Mouse (Mus musculus): ENCODE data around the gene Try4. TPM values are rescaled to one million over a fixed set of nuclear protein-coding genes. Genes with fewer than 3 reads are reported as not detected.

Gene Try4
- not detected for polyA plus RNA-seq (2012; fragmentation: generic; extraction: Trizol)

GRCm38 (mm10) chr6:41301969-41302368, at the start of gene Try4:
Try4 (plus strand) TSS chr6:41302269.

GRCm38 (mm10) chr6:41316741-41317140, 14.7 kb downstream of the Try4 start, which contains the start of gene Try5:
Try5 (minus strand) TSS chr6:41316841.

GRCm38 (mm10) chr6:41353932-41354331, 51.9 kb downstream of the Try4 start, which contains the start of gene Try10:
Try10 (plus strand) TSS chr6:41354105.

Other genes with a start within 250 kb of the Try4 start
- gene Try5, start 14.6 kb downstream of the Try4 start, polyA plus RNA-seq (2012; fragmentation: generic; extraction: Trizol) = not detected
- gene Try10, start 51.8 kb downstream of the Try4 start, polyA plus RNA-seq (2012; fragmentation: generic; extraction: Trizol) = not detected
- gene Prss3, start 75.4 kb downstream of the Try4 start, polyA plus RNA-seq (2012; fragmentation: generic; extraction: Trizol) = not detected
- gene Gm5771, start 90.1 kb downstream of the Try4 start, polyA plus RNA-seq (2012; fragmentation: generic; extraction: Trizol) = not detected
- not detected for gene Gm10334, start 143.9 kb downstream of the Try4 start, polyA plus RNA-seq (2012; fragmentation: generic; extraction: Trizol)
- not detected for gene Prss1, start 156.7 kb downstream of the Try4 start, polyA plus RNA-seq (2012; fragmentation: generic; extraction: Trizol)
- under 1 TPM in 1 of 2 experiments, not detected in 1; 0.75 TPM for gene Prss2, start 219.5 kb downstream of the Try4 start, polyA plus RNA-seq (2012; fragmentation: generic; extraction: Trizol)

Measured in C3H10T1/2 (cell line).